Mouse (Mus musculus) heart, adult 2 months (tissue): ENCODE measurements at regions not wholly inside any gene's neighbourhood (a gene's known extent, or its start where the extent isn't known, plus 50 kb on each side); places are given as distances from the start of the nearest gene placed in this dataset.

Experiments used
- DNase-seq, 2 experiments: peaks; one replicate each; pipeline ENCODE4 v3.0.0; 2021
- H3K27ac ChIP-seq: fragments of 200-600 bp; 2 replicates; pipeline ENCODE4 v1.8.1; 2022
- H3K27me3 ChIP-seq: fragments of 200-500 bp; 2 replicates; pipeline ENCODE4 v1.6.1; 2012; ENCODE audit warnings: mild to moderate bottlenecking, low read length, inconsistent platforms, mixed read lengths; ENCODE audit not compliant: control insufficient read depth, insufficient read depth
- H3K36me3 ChIP-seq: fragments of 200-500 bp; 2 replicates; pipeline ENCODE4 v1.6.1; 2012; ENCODE audit warnings: low read length, inconsistent platforms; ENCODE audit not compliant: control insufficient read depth, insufficient read depth
- H3K4me1 ChIP-seq: fragments of 200-500 bp; 2 replicates; pipeline ENCODE4 v1.6.1; 2011; ENCODE audit warnings: low read length; ENCODE audit not compliant: control insufficient read depth, insufficient read depth
- H3K4me3 ChIP-seq: fragments of 200-600 bp; 2 replicates; pipeline ENCODE4 v1.8.1; 2022
- H3K79me2 ChIP-seq: fragments of 200-500 bp; replicated peaks from 2 replicates; pipeline ENCODE4 v1.6.1; 2012; ENCODE audit warnings: mild to moderate bottlenecking, inconsistent platforms, low read length, moderate library complexity, mixed read lengths; ENCODE audit not compliant: control insufficient read depth, insufficient read depth
- H3K9ac ChIP-seq: fragments of 200-500 bp; 2 replicates; pipeline ENCODE4 v1.6.1; 2012; ENCODE audit warnings: low read depth, mild to moderate bottlenecking, control low read depth, inconsistent platforms, low read length, mixed read lengths
- CTCF ChIP-seq: fragments of 200-600 bp; IDR thresholded peaks from 2 replicates; pipeline ENCODE4 v1.8.1; 2022; ENCODE audit warnings: antibody characterized with exemption, mild to moderate bottlenecking, moderate library complexity
- EP300 ChIP-seq: fragments of 200-500 bp; IDR thresholded peaks from 2 replicates; pipeline ENCODE4 v1.6.1; 2011; ENCODE audit warnings: low read depth, low read length, control low read depth; ENCODE audit not compliant: insufficient read depth
- POLR2A ChIP-seq: fragments of 200-500 bp; IDR thresholded peaks from 2 replicates; pipeline ENCODE4 v1.6.1; 2011; ENCODE audit warnings: mild to moderate bottlenecking, low read depth, low read length, control low read depth; ENCODE audit not compliant: insufficient read depth
- WGBS: fragments of 180-500 bp; shearing (Covaris S2); methylation state at CpG from one replicate; pipeline ENCODE4 v1.1.7; 2018; 5-methylcytosine and 5-hydroxymethylcytosine counted together
- intact Hi-C: fragments of 180-260 bp; cut with DNase I; formaldehyde crosslinking; loops from one replicate; pipeline ENCODE4 v1.15.1; 2025

DNA sequence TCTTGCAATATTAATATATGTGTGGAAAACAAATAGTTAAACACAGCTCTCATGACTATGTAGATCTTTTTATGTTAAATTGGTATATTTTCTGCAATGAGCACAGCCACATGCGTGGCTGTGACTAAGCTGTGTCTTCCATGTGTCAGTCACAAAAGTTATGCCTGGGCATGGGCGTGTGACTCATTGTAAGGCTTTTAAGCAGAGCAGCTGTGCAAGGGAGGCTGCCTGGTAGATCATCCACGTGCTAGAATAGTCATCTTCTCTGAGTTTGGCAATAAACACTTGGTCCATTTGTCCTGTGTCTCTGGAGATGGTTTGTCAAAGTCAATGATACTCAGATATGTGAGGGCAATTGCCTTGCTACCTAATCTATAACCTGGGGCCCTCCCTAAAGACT is 154.6 kb upstream of the Sox2 start:
- TF ChIP-seq EP300 (no peak), POLR2A (no peak), CTCF (no peak)
- H3K9ac ChIP-seq = no peak overlapping the region
- no peaks in the 10 kb centered on the region for H3K4me1 ChIP-seq
- no peak overlapping the region for H3K27ac ChIP-seq
- H3K27me3 ChIP-seq = no peaks in the 10 kb centered on the region
- intact Hi-C loops = no loop called here
- no peak overlapping the region for H3K4me3 ChIP-seq
- no peak for DNase-seq
- no peaks in the 10 kb centered on the region for H3K36me3 ChIP-seq
- H3K79me2 ChIP-seq = no peaks in the 10 kb centered on the region
- 67% methylated on average over 3 of the region's 3 CpGs for WGBS

DNA sequence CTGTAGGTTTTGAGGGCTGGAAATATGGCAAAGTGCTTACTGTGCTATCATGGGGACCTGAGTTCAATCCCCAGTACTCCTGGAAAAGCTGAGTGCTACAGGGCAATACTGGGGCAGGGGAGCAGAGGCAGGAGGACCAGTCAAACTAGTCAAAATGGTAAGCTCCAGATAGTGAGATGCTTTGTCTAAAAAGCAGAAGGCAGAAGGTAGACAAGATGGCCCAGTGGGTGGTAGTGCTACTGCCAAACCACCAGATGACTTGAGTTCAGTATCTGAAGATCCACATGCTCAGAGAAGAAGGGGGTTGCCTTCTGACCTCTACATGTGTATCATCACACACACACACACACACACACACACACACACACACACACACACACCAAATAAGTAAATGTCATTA is 156.3 kb upstream of the Sox2 start:
- H3K4me3 ChIP-seq = no peak overlapping the region
- H3K27me3 ChIP-seq = no peaks in the 10 kb centered on the region
- no peak overlapping the region for H3K27ac ChIP-seq
- H3K9ac ChIP-seq = no peak overlapping the region
- intact Hi-C loops = no loop called here
- H3K79me2 ChIP-seq = no peaks in the 10 kb centered on the region
- no peak for TF ChIP-seq EP300
- TF ChIP-seq POLR2A = no peak
- TF ChIP-seq CTCF = no peak
- H3K36me3 ChIP-seq = no peaks in the 10 kb centered on the region
- no peaks in the 10 kb centered on the region for H3K4me1 ChIP-seq
- DNase-seq = no peak

DNA sequence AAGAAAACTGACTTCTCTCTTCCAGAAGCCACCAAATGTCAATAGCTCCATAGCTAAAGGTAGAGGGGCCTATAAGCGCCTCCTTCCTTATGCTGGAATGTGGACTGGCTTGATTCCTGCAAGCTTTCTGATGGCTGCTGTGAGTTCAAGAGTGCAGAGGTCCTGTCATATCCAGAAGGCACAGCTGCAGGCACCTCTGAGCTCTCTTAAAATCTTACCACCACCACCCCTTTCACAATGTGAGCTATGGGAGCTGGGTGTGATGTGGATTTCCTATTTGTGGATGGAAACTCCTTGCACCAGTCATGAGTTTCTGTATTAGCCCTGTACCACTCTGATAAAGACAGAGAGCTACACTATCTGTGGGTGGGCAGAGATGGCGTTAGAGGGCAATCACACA is 161.2 kb upstream of the Sox2 start:
- Histone ChIP-seq H3K27me3 (no peaks in the 10 kb centered on the region), H3K4me3 (no peak overlapping the region), H3K4me1 (no peaks in the 10 kb centered on the region), H3K9ac (no peak overlapping the region), H3K79me2 (no peaks in the 10 kb centered on the region), H3K36me3 (no peaks in the 10 kb centered on the region), H3K27ac (no peak overlapping the region)
- intact Hi-C loops = no loop called here
- no peak for DNase-seq
- no peak for TF ChIP-seq POLR2A
- no peak for TF ChIP-seq CTCF
- TF ChIP-seq EP300 = no peak
- WGBS = 71% methylated on average over 2 of the region's 2 CpGs

DNA sequence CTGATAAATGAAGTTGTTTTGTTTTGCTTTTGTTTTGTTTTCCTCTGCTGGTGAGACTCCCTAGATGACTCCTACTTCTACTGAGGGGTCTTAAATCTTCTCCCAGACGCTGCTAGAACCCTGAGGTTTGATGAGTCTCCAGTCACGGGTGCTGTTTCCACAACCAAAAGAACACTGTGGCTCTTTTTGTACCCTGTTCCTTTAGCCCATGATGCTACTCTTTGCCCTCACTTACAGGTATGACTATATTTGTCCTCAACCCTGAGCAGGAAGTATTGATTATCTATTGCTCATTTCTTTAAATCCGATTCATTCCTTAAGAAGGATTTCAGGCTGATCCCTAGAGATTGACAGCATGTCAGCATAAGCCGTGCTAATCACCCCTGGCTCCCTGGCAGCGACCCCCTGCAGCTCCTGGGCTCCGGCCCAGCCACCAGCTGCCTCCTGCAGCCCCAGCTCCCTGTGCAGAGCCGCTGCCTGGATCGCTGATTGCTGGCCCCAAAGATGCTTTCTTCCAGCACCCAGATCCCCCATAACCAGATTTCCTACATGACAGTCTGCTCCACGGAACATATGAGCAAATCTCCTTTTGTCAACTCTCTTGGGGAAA is 163.7 kb upstream of the Sox2 start:
- no peaks in the 10 kb centered on the region for H3K36me3 ChIP-seq
- H3K79me2 ChIP-seq = no peaks in the 10 kb centered on the region
- H3K9ac ChIP-seq = no peak overlapping the region
- no peak overlapping the region for H3K27ac ChIP-seq
- TF ChIP-seq POLR2A = no peak
- TF ChIP-seq CTCF = no peak
- no peak for TF ChIP-seq EP300
- no peaks in the 10 kb centered on the region for H3K27me3 ChIP-seq
- H3K4me3 ChIP-seq = no peak overlapping the region
- 14% methylated on average over 9 of the region's 9 CpGs for WGBS
- H3K4me1 ChIP-seq = no peaks in the 10 kb centered on the region
- DNase-seq = no peak
- intact Hi-C loops = no loop called here

DNA sequence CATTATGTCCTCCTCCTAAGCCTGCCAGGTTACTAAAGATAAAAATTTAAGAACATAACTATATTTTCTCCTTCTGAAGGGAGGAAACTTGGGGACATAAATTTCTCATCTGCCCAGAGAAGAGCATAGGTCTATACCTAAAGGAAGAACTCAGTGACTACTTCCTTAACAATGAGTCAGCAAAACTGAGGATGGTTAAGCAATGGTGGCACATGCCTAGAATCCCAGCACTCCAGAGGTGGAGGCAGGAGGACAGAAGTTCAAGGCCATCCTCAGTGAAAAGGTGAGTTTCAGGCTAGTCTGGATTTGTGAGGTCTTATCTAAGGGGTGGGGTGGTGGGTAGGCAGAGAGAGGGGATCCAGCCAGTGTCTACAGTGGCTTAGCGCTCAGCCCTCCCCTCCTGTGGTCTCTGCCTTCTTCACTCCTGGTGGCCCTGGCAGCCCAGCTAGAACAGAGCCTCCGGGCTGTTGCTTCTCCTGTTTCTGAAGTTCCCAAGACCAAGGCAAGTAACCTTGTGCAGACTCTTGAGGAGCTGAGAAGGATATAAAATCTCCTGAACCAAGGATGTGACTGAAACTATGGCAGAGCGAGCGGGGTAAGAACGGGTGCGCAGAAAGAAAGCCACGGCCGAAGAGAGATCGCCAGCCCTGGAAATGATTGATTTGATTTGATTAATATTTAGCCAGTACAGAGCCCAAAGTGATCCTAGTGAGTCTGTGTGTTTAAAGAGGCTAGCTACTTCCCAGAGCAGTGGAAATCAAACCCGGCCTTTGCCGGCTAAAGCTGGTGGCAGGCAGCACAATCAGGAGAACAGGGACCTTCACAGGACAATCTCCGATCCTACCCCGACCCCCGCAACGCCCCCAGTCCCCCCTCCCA is 164.6 kb upstream of the Sox2 start:
- H3K36me3 ChIP-seq = no peaks in the 10 kb centered on the region
- no peak overlapping the region for H3K27ac ChIP-seq
- H3K27me3 ChIP-seq = no peaks in the 10 kb centered on the region
- H3K4me1 ChIP-seq = no peaks in the 10 kb centered on the region
- TF ChIP-seq POLR2A = no peak
- no peak for TF ChIP-seq CTCF
- TF ChIP-seq EP300 = no peak
- no peak overlapping the region for H3K4me3 ChIP-seq
- DNase-seq = no peak
- intact Hi-C loops = no loop called here
- no peaks in the 10 kb centered on the region for H3K79me2 ChIP-seq
- no peak overlapping the region for H3K9ac ChIP-seq
- WGBS = 52% methylated on average over 15 of the region's 15 CpGs

DNA sequence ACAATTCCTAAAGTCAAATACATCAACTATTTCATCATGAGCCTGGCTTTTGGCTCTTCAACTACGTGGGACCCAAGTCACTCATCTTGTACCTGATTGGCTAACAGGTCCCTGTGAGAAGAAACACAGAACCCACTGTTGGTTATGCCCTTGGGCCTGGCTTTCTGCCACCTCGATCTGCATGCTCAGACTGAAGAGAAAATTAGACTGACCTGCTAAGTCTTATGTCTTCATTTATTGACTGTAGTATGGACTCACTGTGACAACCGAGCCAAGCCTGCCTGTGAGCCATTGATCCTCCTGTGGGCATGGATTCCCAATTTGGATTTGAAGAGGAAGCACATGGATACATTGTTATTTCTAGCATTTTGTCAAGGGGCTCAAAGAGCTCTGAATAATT is 166.3 kb upstream of the Sox2 start:
- Histone ChIP-seq H3K79me2 (no peaks in the 10 kb centered on the region), H3K4me3 (no peak overlapping the region), H3K4me1 (no peaks in the 10 kb centered on the region), H3K27ac (no peak overlapping the region), H3K27me3 (no peaks in the 10 kb centered on the region), H3K36me3 (no peaks in the 10 kb centered on the region), H3K9ac (no peak overlapping the region)
- no peak for DNase-seq
- TF ChIP-seq EP300 (no peak), POLR2A (no peak), CTCF (no peak)
- whole genome bisulfite sequencing = 67% methylated on average over 3 of the region's 3 CpGs
- intact Hi-C loops = no loop called here
